Mouse (Mus musculus) G1E (cell line): ENCODE results near the gene Kif1a. TPM values are rescaled to one million over a fixed set of nuclear protein-coding genes. Genes with fewer than 3 reads are reported as not detected.

Source experiments
- ATAC-seq: 2 replicates; pipeline ENCODE4 v1.8.0; 2016; ENCODE audit warnings: mild to moderate bottlenecking; ENCODE audit not compliant: insufficient number of reproducible peaks, poor library complexity, low FRiP score, severe bottlenecking; ENCODE audit errors: extremely low read depth
- DNase-seq: peaks from one replicate; pipeline ENCODE4 v3.0.0; 2012; ENCODE audit warnings: low spot score
- H3K27me3 ChIP-seq: 2 replicates; pipeline ENCODE4 v1.6.1; 2012; ENCODE audit warnings: mild to moderate bottlenecking, low read length, inconsistent platforms; ENCODE audit not compliant: insufficient read depth
- H3K36me3 ChIP-seq: replicated peaks from 2 replicates; pipeline ENCODE3; 2012; ENCODE audit warnings: mild to moderate bottlenecking, inconsistent platforms
- H3K4me1 ChIP-seq: 2 replicates; pipeline ENCODE4 v1.6.1; 2012; ENCODE audit warnings: low read depth, low read length, inconsistent platforms, mixed read lengths; ENCODE audit not compliant: insufficient read depth
- H3K4me3 ChIP-seq: 2 replicates; pipeline ENCODE4 v1.5.1; 2012; ENCODE audit warnings: low read depth, mild to moderate bottlenecking, inconsistent platforms, low read length, moderate library complexity, mixed read lengths
- H3K9me3 ChIP-seq: replicated peaks from 2 replicates; pipeline ENCODE4 v1.6.1; 2012; ENCODE audit warnings: inconsistent platforms
- CTCF ChIP-seq: IDR thresholded peaks from 2 replicates; pipeline ENCODE4 v1.5.1; 2012; ENCODE audit warnings: low read depth, low read length, inconsistent platforms, mixed read lengths
- GATA1 ChIP-seq: IDR thresholded peaks from 2 replicates; pipeline ENCODE4 v1.6.1; 2012; ENCODE audit warnings: borderline replicate concordance, low read length, inconsistent platforms, mixed read lengths
- GATA2 ChIP-seq: IDR thresholded peaks from 2 replicates; pipeline ENCODE4 v1.6.1; 2012; ENCODE audit warnings: low read depth, low read length, inconsistent platforms, borderline replicate concordance
- POLR2AphosphoS5 ChIP-seq: IDR thresholded peaks from 2 replicates; pipeline ENCODE4 v1.6.1; 2012; ENCODE audit warnings: low read depth, low read length, inconsistent platforms; ENCODE audit not compliant: insufficient replicate concordance
- TAL1 ChIP-seq: conservative IDR thresholded peaks from 2 replicates; pipeline ENCODE4 v1.6.1; 2012; ENCODE audit warnings: low read depth, low read length, inconsistent platforms, mixed read lengths
- polyA plus RNA-seq: library from polyadenylated mRNA; stranded (reverse); fragments of >175 nt; gene quantifications from 2 replicates; pipeline ENCODE4 v1.2.3, GENCODE M21; 2012
- total RNA-seq, 2 experiments: library from RNA; stranded (forward) in 1 of 2; stranded (reverse) in 1 of 2; fragments of 200-1000 nt in 1 of 2; fragments of >200 nt in 1 of 2; fragmentation: Nextera tagmentation in 1 of 2; gene quantifications; 2 replicates each; pipeline ENCODE4 v1.2.3; 2014 to 2017

Gene Kif1a
- total and polyA plus RNA-seq, 3 experiments: under 0.01 to 0.05 TPM; not detected in 1

GRCm38 (mm10) chr1:93080930-93081589, 20.7 kb downstream of the Kif1a start:
- TF ChIP-seq CTCF (peak; percentile 82), GATA1 (no peak)
- H3K36me3 ChIP-seq: no peaks in the 10 kb centered on the region
- no peaks in the 10 kb centered on the region; the same call in 1 of the 2 replicates for H3K27me3 ChIP-seq
- ATAC-seq (no peak), DNase-seq (peak; percentile 47)
- no peak overlapping the region for H3K4me3 ChIP-seq
- H3K9me3 ChIP-seq: no peaks in the 10 kb centered on the region
- no peaks in the 10 kb centered on the region for H3K4me1 ChIP-seq

GRCm38 (mm10) chr1:93079602-93080001, 22.1 kb downstream of the Kif1a start:
- Histone ChIP-seq H3K27me3 (no peaks in the 10 kb centered on the region), H3K4me1 (no peaks in the 10 kb centered on the region), H3K9me3 (no peaks in the 10 kb centered on the region), H3K36me3 (no peaks in the 10 kb centered on the region), H3K4me3 (no peak overlapping the region)
- no peak for ATAC-seq
- DNase-seq: no peak
- TF ChIP-seq CTCF (no peak), TAL1 (no peak), POLR2AphosphoS5 (no peak), GATA2 (no peak), GATA1 (no peak)

GRCm38 (mm10) chr1:93072279-93072865, 29.4 kb downstream of the Kif1a start:
- Histone ChIP-seq H3K36me3 (no peaks in the 10 kb centered on the region), H3K4me1 (no peaks in the 10 kb centered on the region), H3K27me3 (no peaks in the 10 kb centered on the region; the same call in 1 of the 2 replicates), H3K9me3 (no peaks in the 10 kb centered on the region), H3K4me3 (no peak overlapping the region)
- TF ChIP-seq POLR2AphosphoS5 (no peak), GATA1 (no peak), GATA2 (no peak), TAL1 (no peak), CTCF (no peak)
- no peak for ATAC-seq
- no peak for DNase-seq

GRCm38 (mm10) chr1:93071487-93071971, 30.2 kb downstream of the Kif1a start:
- no peaks in the 10 kb centered on the region for H3K9me3 ChIP-seq
- TF ChIP-seq POLR2AphosphoS5 (no peak), GATA1 (no peak), CTCF (no peak), TAL1 (no peak), GATA2 (no peak)
- no peak for DNase-seq
- ATAC-seq: no peak
- H3K27me3 ChIP-seq: no peaks in the 10 kb centered on the region; the same call in 1 of the 2 replicates
- H3K36me3 ChIP-seq: no peaks in the 10 kb centered on the region
- no peaks in the 10 kb centered on the region for H3K4me1 ChIP-seq
- H3K4me3 ChIP-seq: no peak overlapping the region

- TF ChIP-seq GATA1: no peak
- TF ChIP-seq GATA2: no peak
- no peak for TF ChIP-seq TAL1
- no peak for TF ChIP-seq CTCF
- TF ChIP-seq POLR2AphosphoS5: no peak
- DNase-seq (no peak), ATAC-seq (no peak)
- Histone ChIP-seq H3K9me3 (no peaks in the 10 kb centered on the region), H3K4me1 (no peaks in the 10 kb centered on the region), H3K27me3 (no peaks in the 10 kb centered on the region; the same call in 1 of the 2 replicates), H3K36me3 (no peaks in the 10 kb centered on the region), H3K4me3 (no peak overlapping the region)
These were observed 30.9 kb downstream of the Kif1a start for GRCm38 (mm10) chr1:93070881-93071280.

- DNase-seq (no peak), ATAC-seq (no peak)
- TF ChIP-seq GATA1: no peak
- TF ChIP-seq POLR2AphosphoS5: no peak
- no peak for TF ChIP-seq CTCF
- no peak for TF ChIP-seq TAL1
- no peak for TF ChIP-seq GATA2
- no peaks in the 10 kb centered on the region; the same call in 1 of the 2 replicates for H3K27me3 ChIP-seq
- no peaks in the 10 kb centered on the region for H3K36me3 ChIP-seq
- no peaks in the 10 kb centered on the region for H3K4me1 ChIP-seq
- no peak overlapping the region for H3K4me3 ChIP-seq
- H3K9me3 ChIP-seq: no peaks in the 10 kb centered on the region
These were observed 33.2 kb downstream of the Kif1a start for GRCm38 (mm10) chr1:93068553-93068952.
